Mouse (Mus musculus): ENCODE measurements around the gene Rbm6.
A peak's percentile ranks its signal among the peaks of the same experiment; 100 is the strongest.

Rbm6 gene

GRCm38 (mm10) chr9:107748063-107748462, 125.0 kb downstream of the Rbm6 start:
- no peak for DNase-seq (ENCODE audit: low spot score)

- DNase-seq (ENCODE audit: low spot score) = no peak
Observed at GRCm38 (mm10) chr9:107747310-107747709, 125.7 kb downstream of the Rbm6 start.

GRCm38 (mm10) chr9:107746679-107747078, 126.4 kb downstream of the Rbm6 start:
- DNase-seq (ENCODE audit: low spot score) = no peak

- DNase-seq (ENCODE audit: low spot score) = no peak
Observed at GRCm38 (mm10) chr9:107744061-107744460, 129.0 kb downstream of the Rbm6 start.

- no peak for DNase-seq (ENCODE audit: low spot score)
Observed at GRCm38 (mm10) chr9:107738841-107739202, 134.2 kb downstream of the Rbm6 start.

GRCm38 (mm10) chr9:107738020-107738840, 134.8 kb downstream of the Rbm6 start:
- DNase-seq (ENCODE audit: low spot score) = peak; percentile 90

GRCm38 (mm10) chr9:107736185-107736485, 136.9 kb downstream of the Rbm6 start:
- no peak for DNase-seq (ENCODE audit: low spot score)

- no peak for DNase-seq (ENCODE audit: low spot score)
Observed at GRCm38 (mm10) chr9:107735356-107736184, 137.5 kb downstream of the Rbm6 start.

- no peak for DNase-seq (ENCODE audit: low spot score)
Observed at GRCm38 (mm10) chr9:107734567-107734971, 138.5 kb downstream of the Rbm6 start.

- no peak for DNase-seq (ENCODE audit: low spot score)
Observed at GRCm38 (mm10) chr9:107729709-107730108, 143.3 kb downstream of the Rbm6 start.

- DNase-seq (ENCODE audit: low spot score) = no peak
Observed at GRCm38 (mm10) chr9:107728919-107729670, 143.9 kb downstream of the Rbm6 start.

- no peak for DNase-seq (ENCODE audit: low spot score)
Observed at GRCm38 (mm10) chr9:107727041-107727440, 146.0 kb downstream of the Rbm6 start.

GRCm38 (mm10) chr9:107724796-107725195, 148.2 kb downstream of the Rbm6 start:
- DNase-seq (ENCODE audit: low spot score) = no peak

GRCm38 (mm10) chr9:107723794-107724531, 149.1 kb downstream of the Rbm6 start:
- DNase-seq (ENCODE audit: low spot score) = no peak
